Mouse (Mus musculus) thymus, adult 2 months (tissue): ENCODE data around the gene Pbx1. TPM values are rescaled to one million over a fixed set of nuclear protein-coding genes. Genes with fewer than 3 reads are reported as not detected.

Experiments used
- DNase-seq: peaks from one replicate; pipeline ENCODE4 v3.0.0; 2021
- H3K27ac ChIP-seq: fragments of 200-500 bp; 2 replicates; pipeline ENCODE4 v1.5.1; 2012; ENCODE audit warnings: low read length, control low read depth; ENCODE audit not compliant: control insufficient read depth, insufficient read depth
- H3K27me3 ChIP-seq: fragments of 200-500 bp; 2 replicates; pipeline ENCODE4 v1.6.1; 2012; ENCODE audit warnings: mild to moderate bottlenecking, low read length, moderate library complexity, mixed read lengths; ENCODE audit not compliant: control insufficient read depth, insufficient read depth
- H3K36me3 ChIP-seq: fragments of 200-500 bp; 2 replicates; pipeline ENCODE4 v1.6.1; 2012; ENCODE audit warnings: mild to moderate bottlenecking, low read length, moderate library complexity; ENCODE audit not compliant: control insufficient read depth, insufficient read depth
- H3K4me1 ChIP-seq: fragments of 200-500 bp; replicated peaks from 2 replicates; pipeline ENCODE4 v1.6.1; 2012; ENCODE audit warnings: low read length; ENCODE audit not compliant: control insufficient read depth, insufficient read depth
- H3K4me3 ChIP-seq: fragments of 200-500 bp; 2 replicates; pipeline ENCODE4 v1.5.1; 2012; ENCODE audit warnings: mild to moderate bottlenecking, low read length, control low read depth, moderate library complexity; ENCODE audit not compliant: control insufficient read depth, insufficient read depth
- CTCF ChIP-seq: fragments of 200-500 bp; IDR thresholded peaks from 2 replicates; pipeline ENCODE4 v1.5.1; 2012; ENCODE audit warnings: mild to moderate bottlenecking, control low read depth, low read length, moderate library complexity, borderline replicate concordance; ENCODE audit not compliant: control insufficient read depth, poor library complexity, insufficient read depth; ENCODE audit errors: extremely low read depth
- POLR2A ChIP-seq: fragments of 200-500 bp; IDR thresholded peaks from 2 replicates; pipeline ENCODE4 v1.6.1; 2012; ENCODE audit warnings: mild to moderate bottlenecking, low read length, control low read depth, moderate library complexity; ENCODE audit not compliant: control insufficient read depth, poor library complexity, insufficient read depth; ENCODE audit errors: extremely low read depth
- WGBS: fragments of 180-500 bp; shearing (Covaris S2); methylation state at CpG from one replicate; pipeline ENCODE4 v1.1.7; 2018; 5-methylcytosine and 5-hydroxymethylcytosine counted together
- polyA plus RNA-seq: library from polyadenylated mRNA; depleted of rRNA; stranded (reverse); fragments of >200 nt; gene quantifications from 2 replicates; pipeline ENCODE4 v1.2.3, GENCODE M21; 2012

Gene Pbx1
- polyA plus RNA-seq, 1 experiment: 13.0 TPM

DNA sequence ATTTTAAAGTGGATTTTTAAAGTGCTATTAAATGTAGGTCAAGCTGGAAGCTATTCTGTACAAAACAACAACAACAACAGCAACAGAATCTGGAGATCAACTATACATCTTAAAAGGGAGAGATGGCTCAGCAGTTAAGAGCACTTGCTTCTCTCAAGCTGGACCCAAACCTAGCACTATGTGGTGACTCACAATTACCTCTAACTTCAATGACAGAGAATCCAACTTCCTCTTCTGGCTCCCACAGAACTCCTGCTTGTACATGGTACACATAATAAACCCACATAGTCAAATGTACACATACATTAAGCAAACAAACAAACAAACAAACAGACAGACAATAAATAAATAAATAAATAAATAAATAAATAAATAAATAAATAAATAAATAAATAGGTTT lies 118.3 kb downstream of the Pbx1 start:
- no peak for DNase-seq
- Histone ChIP-seq H3K4me3 (no peak overlapping the region), H3K27ac (no peak overlapping the region), H3K27me3 (no peaks in the 10 kb centered on the region), H3K36me3 (no peaks in the 10 kb centered on the region), H3K4me1 (no peaks in the 10 kb centered on the region)
- TF ChIP-seq POLR2A (no peak), CTCF (no peak)

DNA sequence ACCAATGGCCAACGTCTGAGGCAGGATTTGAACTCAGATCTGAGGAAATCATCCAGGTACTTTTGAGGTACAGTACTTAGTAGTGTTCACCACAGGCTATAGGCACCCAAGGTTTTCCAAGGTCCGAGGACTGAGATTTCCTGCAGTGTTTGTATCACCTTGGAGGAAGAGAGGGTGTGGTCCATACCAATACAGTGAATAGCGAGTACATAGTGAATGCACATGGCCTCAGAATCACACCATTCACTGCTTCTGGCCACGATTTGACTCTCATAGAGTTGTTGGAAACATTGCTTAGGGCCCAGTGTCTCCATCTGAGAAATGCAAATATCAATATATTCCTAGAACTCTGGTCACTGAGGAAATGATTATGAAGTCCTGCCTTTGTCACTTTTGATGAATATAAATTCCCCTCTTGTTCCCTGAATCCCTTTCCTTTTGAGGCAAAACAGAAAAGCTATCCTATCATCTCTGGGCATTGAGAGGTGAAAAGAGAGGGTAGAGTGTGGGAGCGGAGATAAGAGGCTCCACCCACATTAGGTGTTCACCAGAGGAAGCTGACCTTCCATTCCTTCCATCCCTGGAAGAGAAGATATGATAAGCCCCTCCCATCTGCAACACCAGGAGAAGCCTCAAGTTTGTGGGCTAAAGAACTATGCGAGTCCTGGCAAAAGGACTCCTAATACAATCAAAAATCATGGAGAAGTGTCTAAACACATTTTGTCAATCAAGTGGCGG lies 119.2 kb downstream of the Pbx1 start:
- H3K27ac ChIP-seq: no peak overlapping the region
- no peaks in the 10 kb centered on the region for H3K36me3 ChIP-seq
- no peak for TF ChIP-seq CTCF
- TF ChIP-seq POLR2A: no peak
- no peaks in the 10 kb centered on the region for H3K4me1 ChIP-seq
- no peak for DNase-seq
- no peaks in the 10 kb centered on the region for H3K27me3 ChIP-seq
- WGBS: 91% methylated on average over 7 of the region's 7 CpGs
- no peak overlapping the region for H3K4me3 ChIP-seq

DNA sequence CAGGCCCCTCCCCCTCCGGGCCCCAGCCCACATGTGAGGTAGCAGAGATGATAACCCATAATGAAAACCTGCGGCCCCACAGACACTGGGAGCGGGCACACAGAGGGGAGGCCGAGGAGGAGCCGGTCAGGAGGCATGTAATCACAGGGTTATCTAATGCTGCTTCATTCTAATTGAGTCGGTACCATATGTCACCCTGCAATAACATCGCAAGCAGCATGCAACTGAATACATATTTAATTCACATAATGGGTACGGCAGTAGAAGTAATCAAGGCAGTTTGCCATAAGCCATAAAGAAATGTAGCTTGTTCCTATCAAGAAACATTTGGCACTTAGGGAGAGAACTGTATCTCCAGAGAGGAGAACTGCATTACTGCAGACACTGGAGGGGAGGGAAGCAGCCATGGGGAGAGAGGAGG lies 123.0 kb downstream of the Pbx1 start:
- no peaks in the 10 kb centered on the region for H3K4me1 ChIP-seq
- no peak overlapping the region for H3K4me3 ChIP-seq
- no peaks in the 10 kb centered on the region for H3K36me3 ChIP-seq
- no peak for DNase-seq
- WGBS: 94% methylated on average over 8 of the region's 8 CpGs
- no peak overlapping the region for H3K27ac ChIP-seq
- no peak for TF ChIP-seq CTCF
- TF ChIP-seq POLR2A: no peak
- no peaks in the 10 kb centered on the region for H3K27me3 ChIP-seq

DNA sequence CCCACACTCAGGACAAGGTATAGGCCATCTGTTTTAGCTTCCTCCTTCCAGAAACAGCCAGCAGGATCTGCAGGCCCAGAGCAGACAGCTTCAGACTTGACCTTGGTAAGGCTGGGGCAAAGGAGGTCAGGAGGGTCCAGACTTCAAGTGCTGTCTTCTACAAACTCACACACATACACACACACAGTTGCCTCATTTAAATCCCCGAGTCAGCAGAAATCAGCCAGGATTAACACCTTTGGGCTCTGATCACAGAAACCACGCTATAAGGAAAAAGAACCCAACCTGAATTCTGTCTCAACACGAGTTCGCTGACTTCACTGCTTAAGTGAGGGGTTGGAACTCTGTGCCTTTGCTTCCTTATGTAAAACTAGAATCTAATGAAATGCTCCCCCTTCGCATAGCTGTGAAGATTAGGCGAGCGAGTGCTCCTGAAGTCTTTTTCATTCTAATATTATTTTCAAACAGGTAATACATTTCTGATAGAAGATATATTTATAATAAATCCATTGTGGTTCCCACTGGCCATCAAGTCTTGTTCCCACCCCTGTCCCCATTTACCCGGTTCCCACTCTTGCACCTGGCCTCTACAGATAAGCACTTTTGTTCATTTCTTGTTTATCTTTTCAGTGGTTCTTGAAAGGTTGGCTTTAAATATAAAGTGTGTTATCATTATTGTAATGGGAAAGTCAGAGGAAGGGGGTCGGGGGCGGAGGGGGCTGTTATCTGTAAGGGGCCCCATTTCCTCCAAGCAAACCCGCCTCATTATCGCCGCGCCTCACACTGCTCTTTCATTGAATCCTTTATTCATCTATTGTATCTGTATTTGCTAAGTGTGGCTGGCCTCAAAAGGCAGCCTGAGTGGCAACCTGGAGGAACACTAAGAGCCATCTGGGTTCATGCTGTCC lies 124.5 kb downstream of the Pbx1 start:
- no peak for DNase-seq
- TF ChIP-seq CTCF (no peak), POLR2A (no peak)
- Histone ChIP-seq H3K4me1 (no peaks in the 10 kb centered on the region), H3K27me3 (no peaks in the 10 kb centered on the region), H3K36me3 (no peaks in the 10 kb centered on the region), H3K4me3 (no peak overlapping the region), H3K27ac (no peak overlapping the region)
- 84% methylated on average over 14 of the region's 14 CpGs for WGBS

DNA sequence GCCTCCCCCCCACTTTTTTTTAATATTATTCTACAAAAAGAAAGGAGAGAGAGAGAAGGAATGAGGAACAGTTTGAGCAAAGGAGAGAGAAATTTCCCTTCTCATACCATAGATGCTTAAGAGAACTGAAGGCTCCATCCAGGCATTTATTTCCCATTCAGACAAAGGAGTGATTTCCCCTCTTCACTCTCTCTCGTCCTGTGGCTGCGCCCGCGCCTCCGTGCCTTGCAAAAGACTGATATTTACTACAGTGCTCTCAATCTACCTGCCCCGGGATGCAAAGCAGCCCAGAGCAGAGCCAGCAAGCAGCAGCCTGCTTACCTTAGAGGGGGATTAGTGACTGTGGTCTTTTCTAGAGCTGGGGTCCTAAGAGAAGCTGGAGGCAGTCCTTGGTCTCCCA lies 131.6 kb downstream of the Pbx1 start:
- no peaks in the 10 kb centered on the region for H3K4me1 ChIP-seq
- H3K27me3 ChIP-seq: no peaks in the 10 kb centered on the region
- TF ChIP-seq POLR2A (no peak), CTCF (no peak)
- H3K4me3 ChIP-seq: no peak overlapping the region
- H3K36me3 ChIP-seq: no peaks in the 10 kb centered on the region
- no peak overlapping the region for H3K27ac ChIP-seq
- no peak for DNase-seq
- 98% methylated on average over 6 of the region's 6 CpGs for WGBS

DNA sequence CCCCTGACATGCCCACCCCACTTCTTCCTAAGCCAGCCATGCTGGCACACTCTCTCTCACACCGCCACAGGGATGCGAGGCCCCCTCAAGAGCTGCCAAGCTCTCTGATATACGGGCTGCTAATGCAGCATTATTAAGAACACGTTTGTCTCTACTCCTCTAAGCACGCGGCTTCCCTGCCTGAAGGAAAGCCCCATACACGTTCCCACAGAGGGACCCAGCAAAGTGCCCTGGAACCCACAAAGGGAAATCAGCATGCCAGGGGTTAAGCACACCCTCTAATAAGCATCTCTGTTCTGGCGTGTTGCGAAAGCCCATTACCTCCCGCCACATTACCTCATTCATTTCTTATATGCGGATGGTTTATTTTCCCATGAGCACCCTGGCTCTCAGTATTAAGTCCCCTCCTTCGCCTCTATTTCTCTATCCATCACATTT lies 132.1 kb downstream of the Pbx1 start:
- 94% methylated on average over 12 of the region's 12 CpGs for WGBS
- TF ChIP-seq POLR2A: no peak
- TF ChIP-seq CTCF: no peak
- no peaks in the 10 kb centered on the region for H3K27me3 ChIP-seq
- no peak overlapping the region for H3K27ac ChIP-seq
- H3K4me1 ChIP-seq: no peaks in the 10 kb centered on the region
- H3K36me3 ChIP-seq: no peaks in the 10 kb centered on the region
- no peak overlapping the region for H3K4me3 ChIP-seq
- DNase-seq: no peak
